Mouse (Mus musculus) heart, adult 2 months (tissue): ENCODE measurements around the gene Pnma1.

Experiments used
- EP300 ChIP-seq: fragments of 200-500 bp; IDR thresholded peaks from 2 replicates; pipeline ENCODE4 v1.6.1; 2011; ENCODE audit warnings: low read depth, low read length, control low read depth; ENCODE audit not compliant: insufficient read depth
- POLR2A ChIP-seq: fragments of 200-500 bp; IDR thresholded peaks from 2 replicates; pipeline ENCODE4 v1.6.1; 2011; ENCODE audit warnings: mild to moderate bottlenecking, low read depth, low read length, control low read depth; ENCODE audit not compliant: insufficient read depth

- TF ChIP-seq POLR2A (no peak), EP300 (no peak)
Measured at GRCm38 (mm10) chr12:84188881-84189444, 40.7 kb upstream of the Pnma1 start.
